Mouse (Mus musculus): Measurements from ENCODE around the gene Npas3.

DNA sequence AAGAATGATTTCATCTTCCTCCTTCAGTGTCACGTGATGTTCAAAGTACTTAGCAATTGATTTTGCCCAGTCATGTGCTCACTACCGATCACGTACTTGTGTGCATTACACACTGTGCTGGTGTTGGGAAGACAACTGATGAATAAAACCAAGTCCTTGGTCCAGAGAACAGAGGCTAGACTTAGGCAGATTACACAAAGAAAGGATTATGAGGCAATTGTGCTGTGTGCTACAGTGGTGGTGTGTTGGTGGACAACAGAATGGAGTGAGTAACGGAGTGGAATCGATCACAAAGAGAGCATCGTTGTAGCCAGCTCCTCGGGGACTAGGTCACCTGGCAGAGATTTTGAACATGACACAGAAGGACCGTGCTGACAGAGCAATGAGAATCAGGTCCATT, 769.5 kb downstream of the Npas3 start:
- TF ChIP-seq EP300 (optimal IDR thresholded peaks at IDR 0.05) (no peak), CTCF (IDR thresholded peaks at IDR 0.05; ENCODE audit: low read depth) (no peak)

Data from stomach, postnatal 0 days (tissue).